Mouse (Mus musculus) hindbrain, embryonic 12.5 days (tissue): ENCODE results near the gene Scand1. TPM values are rescaled to one million over a fixed set of nuclear protein-coding genes. Genes with fewer than 3 reads are reported as not detected.

ENCODE experiments used
- ATAC-seq: fragments of 200-750 bp; cut with Nextera tagmentation; 2 replicates; pipeline ENCODE4 v1.8.0; 2017; ENCODE audit warnings: moderate TSS enrichment; ENCODE audit not compliant: low FRiP score
- H3K27ac ChIP-seq: fragments of 300-500 bp; sonication (generic); 2 replicates; pipeline ENCODE4 v1.5.1; 2016; ENCODE audit warnings: mild to moderate bottlenecking
- H3K27me3 ChIP-seq: fragments of 300-500 bp; sonication (generic); 2 replicates; pipeline ENCODE4 v1.6.1; 2016; ENCODE audit warnings: mild to moderate bottlenecking
- H3K36me3 ChIP-seq: fragments of 300-500 bp; sonication (generic); 2 replicates; pipeline ENCODE4 v1.6.1; 2016; ENCODE audit warnings: mild to moderate bottlenecking
- H3K4me1 ChIP-seq: fragments of 300-500 bp; sonication (generic); 2 replicates; pipeline ENCODE4 v1.6.1; 2016
- H3K4me2 ChIP-seq: fragments of 300-500 bp; sonication (generic); replicated peaks from 2 replicates; pipeline ENCODE4 v1.6.1; 2016; ENCODE audit warnings: mild to moderate bottlenecking
- H3K4me3 ChIP-seq: fragments of 300-500 bp; sonication (generic); 2 replicates; pipeline ENCODE4 v1.5.1; 2016; ENCODE audit warnings: mild to moderate bottlenecking
- H3K9ac ChIP-seq: fragments of 300-500 bp; sonication (generic); 2 replicates; pipeline ENCODE4 v1.6.1; 2016; ENCODE audit warnings: mild to moderate bottlenecking, moderate library complexity
- H3K9me3 ChIP-seq: fragments of 300-500 bp; sonication (generic); replicated peaks from 2 replicates; pipeline ENCODE4 v1.6.1; 2016; ENCODE audit warnings: mild to moderate bottlenecking
- WGBS: fragments of 180-500 bp; shearing (Covaris S2); methylation state at CpG from one replicate; pipeline ENCODE4 v1.1.7; 2016; 5-methylcytosine and 5-hydroxymethylcytosine counted together
- microRNA-seq: library from miRNA; unstranded; fragments of <30 nt; microRNA quantifications from one replicate; pipeline ENCODE4, GENCODE M21; 2017
- polyA plus RNA-seq: library from polyadenylated mRNA; unstranded; fragments of >200 nt; fragmentation: Nextera tagmentation; extraction: Ambion mirVana; gene quantifications from 2 replicates; pipeline ENCODE4 v1.2.1, GENCODE M21; 2016

Scand1 gene
- polyA plus RNA-seq, 1 experiment from 2014 or later, result 121 TPM

GRCm38 (mm10) chr2:156267636-156268035 lies 44.9 kb downstream of the Scand1 start:
- Histone ChIP-seq H3K4me1 (no peaks in the 10 kb centered on the region), H3K9ac (no peak overlapping the region), H3K27ac (no peak overlapping the region), H3K36me3 (peaks cover 14% of the 10 kb centered on the region), H3K4me3 (no peak overlapping the region), H3K4me2 (no peak overlapping the region), H3K9me3 (no peaks in the 10 kb centered on the region), H3K27me3 (no peaks in the 10 kb centered on the region)
- 93% methylated on average over 9 of the region's 9 CpGs for WGBS
- no peak for ATAC-seq

- ATAC-seq, result no peak
- Histone ChIP-seq H3K36me3 (peaks cover 46% of the 10 kb centered on the region), H3K4me3 (no peak overlapping the region), H3K9me3 (no peaks in the 10 kb centered on the region), H3K4me2 (no peak overlapping the region), H3K4me1 (no peaks in the 10 kb centered on the region), H3K27ac (no peak overlapping the region), H3K9ac (no peak overlapping the region), H3K27me3 (no peaks in the 10 kb centered on the region)
- 91% methylated on average over 4 of the region's 4 CpGs for WGBS
Measured at GRCm38 (mm10) chr2:156263204-156263893, 49.2 kb downstream of the Scand1 start.

Small RNA genes within 50 kb of the gene (microRNA-seq; reads per million reads assigned to microRNA genes)
- gene Gm22759, result not detected

Other genes with a start within 250 kb of the Scand1 start
- 7.5 and 7.9 TPM in 2 replicates for gene Spag4, start 247.5 kb downstream of the Scand1 start, polyA plus RNA-seq
- gene Cpne1, start 200.7 kb downstream of the Scand1 start, polyA plus RNA-seq, result 48.4 and 52.2 TPM in 2 replicates
- 38.9 and 39.9 TPM in 2 replicates for gene Rbm12, start 200.7 kb downstream of the Scand1 start, polyA plus RNA-seq
- gene Gm28036, start 185.6 kb downstream of the Scand1 start, polyA plus RNA-seq, result 20.9 and 34.5 TPM in 2 replicates
- 363 and 435 TPM in 2 replicates for gene Romo1, start 168.7 kb downstream of the Scand1 start, polyA plus RNA-seq
- 29.2 and 29.7 TPM in 2 replicates for gene Nfs1, start 168.5 kb downstream of the Scand1 start, polyA plus RNA-seq
- gene Rbm39, start 132.5 kb downstream of the Scand1 start, polyA plus RNA-seq, result 659 and 670 TPM in 2 replicates
- 95.7 and 97.2 TPM in 2 replicates for gene Phf20, start 116.2 kb downstream of the Scand1 start, polyA plus RNA-seq
- gene Cnbd2, start 405 bp downstream of the Scand1 start, polyA plus RNA-seq, result 6.4 and 6.7 TPM in 2 replicates
- 6.1 and 7.1 TPM in 2 replicates for gene Epb41l1, start 108.2 kb upstream of the Scand1 start, polyA plus RNA-seq
- 43.6 and 48.9 TPM in 2 replicates for gene Aar2, start 234.9 kb upstream of the Scand1 start, polyA plus RNA-seq